In the genomic region with DNA sequence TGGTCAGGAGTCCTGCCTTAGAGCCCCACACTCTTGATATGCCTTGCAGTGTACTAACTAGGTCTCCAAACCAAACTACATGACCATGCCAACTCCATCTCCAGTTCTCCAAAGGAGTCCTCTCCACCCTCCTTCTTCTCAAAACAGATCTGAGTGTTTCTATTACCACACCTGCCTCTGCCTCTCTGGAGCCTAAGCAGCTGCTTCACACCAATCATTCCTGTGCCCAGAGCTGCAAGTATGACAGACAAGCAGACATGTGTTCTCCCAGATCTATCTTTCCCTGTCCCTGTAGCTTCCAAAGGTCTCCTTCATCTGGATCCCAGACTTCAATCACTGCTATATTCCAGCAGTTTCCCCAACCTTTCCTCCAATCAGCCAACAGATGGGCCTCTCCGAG, we compare ENCODE assay signal across 8 mouse cellular contexts. TPM values are rescaled to one million over a fixed set of nuclear protein-coding genes. Genes with fewer than 3 reads are reported as not detected.
DNase-seq lines count a peak whose midpoint lies in the region; ATAC-seq and TF ChIP-seq lines count a peak whose summit lies in the region.

No protein-coding gene starts in this region.

- peak overlapping the region; percentile 77 for H3K27ac ChIP-seq in lung, embryonic 15.5 days
- H3K27ac ChIP-seq in embryonic facial prominence, embryonic 15.5 days (replicated peaks): peak overlapping the region; percentile 85
- H3K27ac ChIP-seq in intestine, postnatal 0 days (ENCODE audit: low read depth, low read length): 0 out of 2 replicates have a peak overlapping the region, but pooled peaks have one; percentile 79
- H3K27ac ChIP-seq in neural tube, embryonic 14.5 days (ENCODE audit: low read depth, low read length): no peak overlapping the region

- ATAC-seq in lung, embryonic 15.5 days (ENCODE audit: borderline replicate concordance, extremely low read depth, low FRiP score, low TSS enrichment): no peak
- no peak for ATAC-seq in embryonic facial prominence, embryonic 15.5 days (ENCODE audit: insufficient number of reproducible peaks, low FRiP score, low TSS enrichment, low read depth)
- no peak for ATAC-seq in intestine, postnatal 0 days
- ATAC-seq in neural tube, embryonic 14.5 days (ENCODE audit: low read depth): no peak

- H3K9me3 ChIP-seq in lung, embryonic 15.5 days: no peaks in the 10 kb centered on the region
- H3K9me3 ChIP-seq in embryonic facial prominence, embryonic 15.5 days (replicated peaks): no peaks in the 10 kb centered on the region
- H3K9me3 ChIP-seq in intestine, postnatal 0 days (ENCODE audit: control insufficient read depth): no peaks in the 10 kb centered on the region
- H3K9me3 ChIP-seq in neural tube, embryonic 14.5 days (ENCODE audit: control insufficient read depth, low read length): no peaks in the 10 kb centered on the region

- 15% methylated on average over 1 of the region's 1 CpGs for WGBS in lung, embryonic 15.5 days
- WGBS in embryonic facial prominence, embryonic 15.5 days: 35% methylated on average over 1 of the region's 1 CpGs
- WGBS in intestine, postnatal 0 days: 32% methylated on average over 1 of the region's 1 CpGs
- WGBS in neural tube, embryonic 14.5 days: 33% methylated on average over 1 of the region's 1 CpGs

- H3K9ac ChIP-seq in lung, embryonic 15.5 days: peak overlapping the region; percentile 67
- H3K9ac ChIP-seq in embryonic facial prominence, embryonic 15.5 days: peak overlapping the region; percentile 66
- peak overlapping the region; percentile 60 for H3K9ac ChIP-seq in intestine, postnatal 0 days (ENCODE audit: low read depth, low read length)
- peak overlapping the region; percentile 71 for H3K9ac ChIP-seq in neural tube, embryonic 14.5 days (replicated peaks; ENCODE audit: low read depth, low read length)

- no peak for TF ChIP-seq CTCF in intestine, postnatal 0 days (IDR thresholded peaks at IDR 0.05; ENCODE audit: low read depth)

- peak overlapping the region; percentile 91 for H3K4me3 ChIP-seq in lung, embryonic 15.5 days
- peak overlapping the region; percentile 64 for H3K4me3 ChIP-seq in embryonic facial prominence, embryonic 15.5 days (replicated peaks)
- H3K4me3 ChIP-seq in intestine, postnatal 0 days (ENCODE audit: low read depth, low read length): peak overlapping the region; percentile 86
- H3K4me3 ChIP-seq in neural tube, embryonic 14.5 days (ENCODE audit: low read depth, low read length): peak overlapping the region; percentile 66

- DNase-seq in lung, postnatal 4 days: no peak
- DNase-seq in right cerebral cortex, postnatal 10 days (ENCODE audit: low spot score in 2 of 2): no peak
- DNase-seq in spleen, postnatal 4 days (ENCODE audit: low spot score in 2 of 2): no peak
- DNase-seq in left cerebral cortex, postnatal 4 days: no peak

- H3K4me1 ChIP-seq in lung, embryonic 15.5 days: peaks cover 31% of the 10 kb centered on the region
- H3K4me1 ChIP-seq in embryonic facial prominence, embryonic 15.5 days: peaks cover 38% of the 10 kb centered on the region
- 0 out of 2 replicates have a peak, but pooled peaks cover 8% of the 10 kb centered on the region for H3K4me1 ChIP-seq in intestine, postnatal 0 days (replicated peaks; ENCODE audit: control insufficient read depth, insufficient read depth, low read length)
- H3K4me1 ChIP-seq in neural tube, embryonic 14.5 days (ENCODE audit: control insufficient read depth, insufficient read depth, low read length): peaks cover 15% of the 10 kb centered on the region

- peak overlapping the region; percentile 74 for H3K4me2 ChIP-seq in lung, embryonic 15.5 days
- peak overlapping the region; percentile 78 for H3K4me2 ChIP-seq in embryonic facial prominence, embryonic 15.5 days (replicated peaks)
- peak overlapping the region; percentile 72 for H3K4me2 ChIP-seq in intestine, postnatal 0 days (replicated peaks; ENCODE audit: low read depth)
- peak overlapping the region; percentile 91 for H3K4me2 ChIP-seq in neural tube, embryonic 14.5 days (ENCODE audit: low read depth, low read length)

- peaks cover 37% of the 10 kb centered on the region for H3K36me3 ChIP-seq in lung, embryonic 15.5 days
- H3K36me3 ChIP-seq in embryonic facial prominence, embryonic 15.5 days: peaks cover 32% of the 10 kb centered on the region
- peaks cover 29% of the 10 kb centered on the region; the same call in 1 of the 2 replicates for H3K36me3 ChIP-seq in intestine, postnatal 0 days (ENCODE audit: control insufficient read depth, insufficient read depth)
- 0 out of 2 replicates have a peak, but pooled peaks cover 9% of the 10 kb centered on the region for H3K36me3 ChIP-seq in neural tube, embryonic 14.5 days (ENCODE audit: control insufficient read depth, insufficient read depth, low read length)

- no peaks in the 10 kb centered on the region for H3K27me3 ChIP-seq in lung, embryonic 15.5 days
- H3K27me3 ChIP-seq in embryonic facial prominence, embryonic 15.5 days: no peaks in the 10 kb centered on the region
- no peaks in the 10 kb centered on the region for H3K27me3 ChIP-seq in intestine, postnatal 0 days (replicated peaks; ENCODE audit: control insufficient read depth, insufficient read depth, low read length)
- no peaks in the 10 kb centered on the region for H3K27me3 ChIP-seq in neural tube, embryonic 14.5 days (ENCODE audit: control insufficient read depth, insufficient read depth, low read length)

- intact Hi-C loops in left cerebral cortex, postnatal 4 days (cut with DNase I): no loop called here

RNA-seq across cellular contexts. Expression of gene Tacc3, which starts 1.2 kb away (rescaled TPM):
- polyA plus RNA-seq in lung, embryonic 15.5 days (2015; fragmentation: Nextera tagmentation; extraction: Ambion mirVana): 217 and 227 TPM in 2 replicates
- polyA plus RNA-seq in embryonic facial prominence, embryonic 15.5 days (2015; fragmentation: Nextera tagmentation; extraction: Ambion mirVana): 141 and 146 TPM in 2 replicates
- 37.3 and 39.3 TPM in 2 replicates for polyA plus RNA-seq in intestine, postnatal 0 days (2015; fragmentation: Nextera tagmentation; extraction: Ambion mirVana)
- polyA plus RNA-seq in neural tube, embryonic 14.5 days (2014; fragmentation: Nextera tagmentation; extraction: Ambion mirVana): 18.7 and 26.3 TPM in 2 replicates
- total RNA-seq in left cerebral cortex, postnatal 4 days (2021): 10 to 100 TPM; 14.9 to 15.3 TPM

RNA-seq across cellular contexts. Expression of gene Tmem129, which starts 1.5 kb away (rescaled TPM):
- polyA plus RNA-seq in lung, embryonic 15.5 days (2015; fragmentation: Nextera tagmentation; extraction: Ambion mirVana): 37.3 and 39.7 TPM in 2 replicates
- 44.2 and 45.1 TPM in 2 replicates for polyA plus RNA-seq in embryonic facial prominence, embryonic 15.5 days (2015; fragmentation: Nextera tagmentation; extraction: Ambion mirVana)
- 18.5 and 18.8 TPM in 2 replicates for polyA plus RNA-seq in intestine, postnatal 0 days (2015; fragmentation: Nextera tagmentation; extraction: Ambion mirVana)
- 27.4 and 27.6 TPM in 2 replicates for polyA plus RNA-seq in neural tube, embryonic 14.5 days (2014; fragmentation: Nextera tagmentation; extraction: Ambion mirVana)
- 10 to 100 TPM; 15.2 to 17.6 TPM for total RNA-seq in left cerebral cortex, postnatal 4 days (2021)

RNA-seq across cellular contexts. Expression of gene Slbp, which starts 4.4 kb away (rescaled TPM):
- polyA plus RNA-seq in lung, embryonic 15.5 days (2015; fragmentation: Nextera tagmentation; extraction: Ambion mirVana): 274 and 284 TPM in 2 replicates
- polyA plus RNA-seq in embryonic facial prominence, embryonic 15.5 days (2015; fragmentation: Nextera tagmentation; extraction: Ambion mirVana): 191 and 202 TPM in 2 replicates
- 91.4 and 92.9 TPM in 2 replicates for polyA plus RNA-seq in intestine, postnatal 0 days (2015; fragmentation: Nextera tagmentation; extraction: Ambion mirVana)
- 116 and 118 TPM in 2 replicates for polyA plus RNA-seq in neural tube, embryonic 14.5 days (2014; fragmentation: Nextera tagmentation; extraction: Ambion mirVana)
- total RNA-seq in left cerebral cortex, postnatal 4 days (2021): 10 to 100 TPM; 36.1 to 39.2 TPM

RNA-seq across cellular contexts. Expression of gene Gm9903, which starts 27.0 kb away (rescaled TPM):
- polyA plus RNA-seq in lung, embryonic 15.5 days (2015; fragmentation: Nextera tagmentation; extraction: Ambion mirVana): 0.33 and 0.37 TPM in 2 replicates
- 0.36 and 0.43 TPM in 2 replicates for polyA plus RNA-seq in embryonic facial prominence, embryonic 15.5 days (2015; fragmentation: Nextera tagmentation; extraction: Ambion mirVana)
- 0.42 and 0.52 TPM in 2 replicates for polyA plus RNA-seq in intestine, postnatal 0 days (2015; fragmentation: Nextera tagmentation; extraction: Ambion mirVana)
- 0.60 and 0.89 TPM in 2 replicates for polyA plus RNA-seq in neural tube, embryonic 14.5 days (2014; fragmentation: Nextera tagmentation; extraction: Ambion mirVana)
- under 1 TPM; 0.20 to 0.86 TPM for total RNA-seq in left cerebral cortex, postnatal 4 days (2021)

RNA-seq across cellular contexts. Expression of gene Fam53a, which starts 27.3 kb away (rescaled TPM):
- 55.2 and 56.9 TPM in 2 replicates for polyA plus RNA-seq in lung, embryonic 15.5 days (2015; fragmentation: Nextera tagmentation; extraction: Ambion mirVana)
- 67.8 and 69.4 TPM in 2 replicates for polyA plus RNA-seq in embryonic facial prominence, embryonic 15.5 days (2015; fragmentation: Nextera tagmentation; extraction: Ambion mirVana)
- 39.4 and 42.1 TPM in 2 replicates for polyA plus RNA-seq in intestine, postnatal 0 days (2015; fragmentation: Nextera tagmentation; extraction: Ambion mirVana)
- 26.8 and 35.0 TPM in 2 replicates for polyA plus RNA-seq in neural tube, embryonic 14.5 days (2014; fragmentation: Nextera tagmentation; extraction: Ambion mirVana)
- 10 to 100 TPM; 16.1 to 17.3 TPM for total RNA-seq in left cerebral cortex, postnatal 4 days (2021)
